Mouse (Mus musculus): Measurements from ENCODE around the gene Naif1. TPM values are rescaled to one million over a fixed set of nuclear protein-coding genes. Genes with fewer than 3 reads are reported as not detected.

Gene Naif1
- polyA plus RNA-seq, 1 experiment = 6.0 TPM

DNA sequence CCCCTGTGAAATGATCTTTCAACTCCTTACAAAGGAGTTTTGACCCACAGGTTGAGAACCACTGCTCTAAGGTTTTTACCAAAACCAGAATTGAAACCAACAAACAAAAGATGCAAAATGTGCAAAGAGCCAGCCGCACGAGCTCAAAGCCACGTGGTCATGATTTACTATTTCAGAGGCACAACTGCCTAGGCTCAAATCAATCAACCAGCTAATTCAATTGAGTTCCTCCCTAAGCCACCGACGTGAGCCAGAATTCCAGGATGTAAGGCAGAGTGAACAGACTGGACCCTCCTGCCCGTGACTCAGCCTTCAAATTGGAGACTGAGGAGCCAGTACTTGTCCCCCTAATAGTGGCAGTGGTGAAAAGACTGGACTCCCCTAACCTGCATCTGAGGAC lies 11.1 kb upstream of the Naif1 start:
- H3K4me3 ChIP-seq (ENCODE audit: insufficient read depth, low read length) = no peak overlapping the region
- TF ChIP-seq CTCF (IDR thresholded peaks at IDR 0.05; ENCODE audit: low read depth, low read length) (no peak), POLR2A (IDR thresholded peaks at IDR 0.05; ENCODE audit: borderline replicate concordance, low read depth, low read length) (no peak)
- H3K4me1 ChIP-seq (ENCODE audit: control insufficient read depth, insufficient read depth, low read length) = peaks cover 50% of the 10 kb centered on the region
- H3K27ac ChIP-seq (ENCODE audit: insufficient read depth, low read depth, low read length) = no peak overlapping the region

GRCm38 (mm10) chr2:32440164-32440563 lies 10.1 kb upstream of the Naif1 start:
- H3K4me1 ChIP-seq (ENCODE audit: control insufficient read depth, insufficient read depth, low read length) = peaks cover 53% of the 10 kb centered on the region
- no peak for TF ChIP-seq CTCF (IDR thresholded peaks at IDR 0.05; ENCODE audit: low read depth, low read length)
- TF ChIP-seq POLR2A (IDR thresholded peaks at IDR 0.05; ENCODE audit: borderline replicate concordance, low read depth, low read length) = no peak
- H3K4me3 ChIP-seq (ENCODE audit: insufficient read depth, low read length) = no peak overlapping the region
- no peak overlapping the region for H3K27ac ChIP-seq (ENCODE audit: insufficient read depth, low read depth, low read length)

DNA sequence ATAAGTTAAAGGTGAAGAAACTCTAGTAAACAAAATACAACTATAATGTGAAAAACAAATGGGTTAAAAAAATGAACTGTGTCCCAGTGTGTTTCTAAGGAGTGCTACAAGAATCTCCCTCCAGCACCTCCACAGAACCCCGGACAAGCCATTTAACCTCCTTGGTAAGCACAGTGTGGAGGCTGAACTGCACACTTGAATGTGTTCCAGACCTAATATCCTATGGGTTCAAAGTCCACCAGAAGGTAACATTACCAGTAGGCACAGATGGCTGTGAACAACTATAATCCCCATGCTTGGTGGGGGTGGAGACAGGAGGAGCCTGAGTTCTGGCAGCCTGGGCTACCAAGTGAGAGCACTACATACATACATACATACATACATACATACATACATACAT lies 9.6 kb upstream of the Naif1 start:
- Histone ChIP-seq H3K27ac (ENCODE audit: insufficient read depth, low read depth, low read length) (no peak overlapping the region), H3K4me3 (ENCODE audit: insufficient read depth, low read length) (no peak overlapping the region), H3K4me1 (ENCODE audit: control insufficient read depth, insufficient read depth, low read length) (peaks cover 57% of the 10 kb centered on the region)
- TF ChIP-seq CTCF (IDR thresholded peaks at IDR 0.05; ENCODE audit: low read depth, low read length) (no peak), POLR2A (IDR thresholded peaks at IDR 0.05; ENCODE audit: borderline replicate concordance, low read depth, low read length) (no peak)

DNA sequence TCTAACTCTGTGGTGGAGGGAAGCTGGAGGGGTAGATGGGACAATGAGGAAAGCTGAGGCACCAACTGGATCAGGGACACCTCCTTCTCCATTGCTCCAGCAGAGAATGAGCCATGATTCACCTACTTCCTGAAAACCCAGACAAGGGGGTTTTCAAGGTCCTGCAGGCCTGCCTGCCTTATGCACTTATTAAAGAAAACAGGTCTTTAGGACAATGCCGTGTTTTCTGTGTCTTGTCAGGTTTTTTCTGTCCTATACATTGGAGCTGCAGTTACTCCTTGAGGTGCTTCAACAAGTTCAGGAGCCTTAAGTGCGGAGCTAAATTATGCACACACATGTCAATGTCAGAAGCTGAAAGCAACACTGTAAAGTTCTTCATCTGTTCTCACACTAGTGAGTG lies 8.7 kb upstream of the Naif1 start:
- TF ChIP-seq CTCF (IDR thresholded peaks at IDR 0.05; ENCODE audit: low read depth, low read length) = no peak
- TF ChIP-seq POLR2A (IDR thresholded peaks at IDR 0.05; ENCODE audit: borderline replicate concordance, low read depth, low read length) = no peak
- Histone ChIP-seq H3K4me3 (ENCODE audit: insufficient read depth, low read length) (no peak overlapping the region), H3K4me1 (ENCODE audit: control insufficient read depth, insufficient read depth, low read length) (peaks cover 60% of the 10 kb centered on the region), H3K27ac (ENCODE audit: insufficient read depth, low read depth, low read length) (no peak overlapping the region)

GRCm38 (mm10) chr2:32445535-32445934 lies 4.7 kb upstream of the Naif1 start:
- peak overlapping the region; percentile 33; the same call in 1 of the 2 replicates for H3K27ac ChIP-seq (ENCODE audit: insufficient read depth, low read depth, low read length)
- TF ChIP-seq POLR2A (IDR thresholded peaks at IDR 0.05; ENCODE audit: borderline replicate concordance, low read depth, low read length) = no peak
- no peak for TF ChIP-seq CTCF (IDR thresholded peaks at IDR 0.05; ENCODE audit: low read depth, low read length)

DNA sequence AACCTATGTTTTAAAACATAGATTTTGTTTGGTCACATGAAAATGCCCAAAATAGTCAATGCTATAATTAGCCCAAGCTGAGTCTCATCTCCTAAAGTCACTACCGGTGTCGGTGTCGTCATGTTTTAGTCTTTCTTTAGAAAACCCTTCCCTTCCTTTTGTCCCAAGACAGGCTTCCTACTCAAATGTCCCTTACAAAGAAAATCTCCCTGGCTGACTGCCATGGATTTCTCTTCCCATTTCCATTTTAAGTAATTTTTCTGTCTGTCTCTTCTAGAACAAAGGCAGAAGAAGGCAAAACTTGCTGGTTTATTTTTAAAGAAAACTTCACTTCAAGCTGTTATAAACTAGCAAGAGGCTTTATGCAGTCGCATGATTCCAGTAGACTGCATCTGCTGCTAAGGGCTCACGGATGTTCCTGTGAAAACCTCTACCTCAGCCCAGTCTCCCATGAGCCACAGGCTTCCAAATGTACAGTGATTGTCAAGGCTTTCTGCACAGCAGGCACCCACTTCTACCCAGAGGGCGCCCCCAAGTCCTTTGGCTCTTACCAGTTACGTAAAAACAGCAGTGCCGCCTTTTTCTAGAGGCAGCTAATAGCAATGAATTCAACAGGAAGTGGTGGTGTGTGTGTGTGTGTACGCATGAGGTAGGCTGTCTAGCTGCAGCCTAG lies 2.9 kb upstream of the Naif1 start:
- Histone ChIP-seq H3K4me3 (ENCODE audit: insufficient read depth, low read length) (peak overlapping the region; percentile 59), H3K4me1 (ENCODE audit: control insufficient read depth, insufficient read depth, low read length) (peaks cover 34% of the 10 kb centered on the region), H3K27ac (ENCODE audit: insufficient read depth, low read depth, low read length) (peak overlapping the region; percentile 99)
- no peak for TF ChIP-seq POLR2A (IDR thresholded peaks at IDR 0.05; ENCODE audit: borderline replicate concordance, low read depth, low read length)
- TF ChIP-seq CTCF (IDR thresholded peaks at IDR 0.05; ENCODE audit: low read depth, low read length) = 0 out of 2 replicates have a peak, but pooled peaks have one; percentile 21

More at GRCm38 (mm10) chr2:32445535-32445934, 4.7 kb upstream of the Naif1 start:
- Histone ChIP-seq H3K4me1 (ENCODE audit: control insufficient read depth, insufficient read depth, low read length) (peaks cover 48% of the 10 kb centered on the region), H3K4me3 (ENCODE audit: insufficient read depth, low read length) (no peak overlapping the region)

DNA sequence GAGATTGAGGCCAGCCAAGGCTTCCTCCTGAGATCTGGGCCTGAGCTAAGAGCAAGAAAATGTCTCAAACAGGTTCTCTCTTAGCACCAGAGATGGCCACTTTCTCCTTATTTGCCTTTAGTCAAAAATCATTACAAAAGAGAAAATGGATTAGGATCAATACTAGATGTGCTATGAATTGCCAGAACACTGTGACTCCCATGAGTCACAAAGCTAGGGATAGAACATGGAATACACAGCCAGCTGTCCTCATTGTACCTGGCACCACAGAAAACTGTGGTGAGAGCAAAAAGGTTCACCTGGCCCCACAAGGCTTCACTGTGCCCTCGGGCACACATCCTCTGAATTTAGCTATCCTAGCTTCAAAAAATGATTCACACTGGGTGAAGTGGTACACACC lies 1.8 kb upstream of the Naif1 start:
- H3K4me3 ChIP-seq (ENCODE audit: insufficient read depth, low read length) = no peak overlapping the region
- peaks cover 44% of the 10 kb centered on the region for H3K4me1 ChIP-seq (ENCODE audit: control insufficient read depth, insufficient read depth, low read length)
- TF ChIP-seq CTCF (IDR thresholded peaks at IDR 0.05; ENCODE audit: low read depth, low read length) = no peak
- TF ChIP-seq POLR2A (IDR thresholded peaks at IDR 0.05; ENCODE audit: borderline replicate concordance, low read depth, low read length) = no peak
- H3K27ac ChIP-seq (ENCODE audit: insufficient read depth, low read depth, low read length) = peak overlapping the region; percentile 57

DNA sequence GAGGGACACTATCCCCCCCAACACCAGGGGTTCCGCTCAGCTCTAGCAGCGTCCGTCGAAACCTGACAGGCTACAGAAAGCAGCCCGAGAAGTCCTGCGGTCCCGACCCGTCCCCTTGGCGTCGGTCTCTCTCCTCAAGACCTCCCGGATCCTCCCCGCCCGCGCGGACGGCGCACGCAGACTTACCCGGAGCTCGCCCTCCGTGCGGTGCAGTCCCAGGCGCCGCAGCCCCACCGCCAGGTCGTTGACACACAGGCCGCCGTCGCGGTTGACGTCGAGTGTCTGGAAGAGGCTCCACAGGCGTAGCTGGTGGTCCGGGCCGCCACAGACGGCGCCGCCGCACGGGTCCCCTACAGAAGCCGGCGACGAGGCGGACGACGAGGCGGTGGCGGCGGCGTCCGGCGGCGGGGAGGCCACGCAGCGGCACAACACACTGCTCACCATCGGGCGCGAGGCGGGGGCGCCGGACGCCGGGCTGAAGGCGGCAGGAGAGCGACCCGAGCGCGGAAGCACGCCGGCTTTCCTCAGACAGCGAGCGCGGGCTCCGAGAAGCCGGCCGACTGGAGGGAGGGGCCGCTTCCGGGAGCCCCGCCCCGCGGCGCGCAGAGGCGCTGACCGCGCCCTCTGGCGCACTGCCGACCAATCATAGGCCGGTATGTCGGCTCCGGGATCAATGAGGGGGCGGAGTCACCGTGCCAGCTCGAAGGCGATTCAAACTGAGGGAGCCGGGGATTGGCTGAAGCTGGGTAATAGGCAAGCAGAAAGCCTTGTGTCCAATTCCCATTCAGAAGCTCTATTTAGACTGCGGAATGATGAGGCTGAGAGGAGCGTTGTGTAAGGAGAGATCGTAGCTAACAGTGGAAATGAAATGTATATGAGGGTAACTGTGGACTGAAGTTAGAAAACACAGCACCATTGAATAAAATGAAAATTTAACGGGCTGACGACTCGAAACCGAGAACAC lies 906 bp downstream of the Naif1 start, which contains the start of gene Slc25a25:
TSS of gene Slc25a25 (minus strand) at position 565 of the 964 bp plus-strand sequence.
- Histone ChIP-seq H3K4me1 (ENCODE audit: control insufficient read depth, insufficient read depth, low read length) (peaks cover 31% of the 10 kb centered on the region), H3K4me3 (ENCODE audit: insufficient read depth, low read length) (peak within 1 kb of the TSS; percentile 84), H3K27ac (ENCODE audit: insufficient read depth, low read depth, low read length) (peak within 1 kb of the TSS; percentile 89)
- TF ChIP-seq POLR2A (IDR thresholded peaks at IDR 0.05; ENCODE audit: borderline replicate concordance, low read depth, low read length) (no peak), CTCF (IDR thresholded peaks at IDR 0.05; ENCODE audit: low read depth, low read length) (no peak)

GRCm38 (mm10) chr2:32451870-32452372 lies 1.7 kb downstream of the Naif1 start:
- H3K4me3 ChIP-seq (ENCODE audit: insufficient read depth, low read length) = peak overlapping the region; percentile 72
- H3K4me1 ChIP-seq (ENCODE audit: control insufficient read depth, insufficient read depth, low read length) = peaks cover 25% of the 10 kb centered on the region
- no peak for TF ChIP-seq POLR2A (IDR thresholded peaks at IDR 0.05; ENCODE audit: borderline replicate concordance, low read depth, low read length)
- TF ChIP-seq CTCF (IDR thresholded peaks at IDR 0.05; ENCODE audit: low read depth, low read length) = no peak
- peak overlapping the region; percentile 89 for H3K27ac ChIP-seq (ENCODE audit: insufficient read depth, low read depth, low read length)
